ENCODE assay signal across 8 mouse cellular contexts in genomic region chr7:130807749-130808148, GRCm38 (mm10). TPM values are rescaled to one million over a fixed set of nuclear protein-coding genes. Genes with fewer than 3 reads are reported as not detected.
A peak's percentile ranks its signal among the peaks of the same experiment; 100 is the strongest.
DNase-seq lines count a peak whose midpoint lies in the region; ATAC-seq and TF ChIP-seq lines count a peak whose summit lies in the region.

No protein-coding gene starts in this region.

- no peak for TF ChIP-seq POLR2A in brain, embryonic 14.5 days (IDR thresholded peaks at IDR 0.05; ENCODE audit: borderline replicate concordance, extremely low read depth, insufficient read depth, insufficient read length, poor library complexity, severe bottlenecking)

- H3K36me3 ChIP-seq in lung, embryonic 16.5 days (ENCODE audit: control insufficient read depth, insufficient read depth, low read length), result no peaks in the 10 kb centered on the region

- no peak overlapping the region for H3K27ac ChIP-seq in lung, embryonic 16.5 days (ENCODE audit: low read length)

- WGBS in lung, embryonic 16.5 days, result 57% methylated on average over 8 of the region's 8 CpGs

- peaks cover 12% of the 10 kb centered on the region for H3K4me1 ChIP-seq in lung, embryonic 16.5 days (replicated peaks; ENCODE audit: control insufficient read depth, insufficient read depth, low read length)

- no peak overlapping the region for H3K9ac ChIP-seq in lung, embryonic 16.5 days (ENCODE audit: low read length)

- no peaks in the 10 kb centered on the region for H3K9me3 ChIP-seq in lung, embryonic 16.5 days (ENCODE audit: control insufficient read depth, low read length)

- 0 out of 2 replicates have a peak, but pooled peaks have one; percentile 38 for ATAC-seq in lung, embryonic 16.5 days (ENCODE audit: low read depth)
- no peak for ATAC-seq in activated CD4-positive, CD25-positive, alpha-beta regulatory T cell, adult 4 months
- no peak for ATAC-seq in monocyte, adult 5-6 weeks (replicated peaks; ENCODE audit: insufficient number of reproducible peaks, low FRiP score, low TSS enrichment, poor library complexity, severe bottlenecking)

- intact Hi-C loops in heart, postnatal 14 days (cut with DNase I), result no loop called here

- no peak for TF ChIP-seq CTCF in brain, embryonic 14.5 days (IDR thresholded peaks at IDR 0.05; ENCODE audit: borderline replicate concordance, extremely low read depth, insufficient read depth, insufficient read length)

- no peak overlapping the region for H3K4me2 ChIP-seq in lung, embryonic 16.5 days (ENCODE audit: low read depth, low read length)

- H3K4me3 ChIP-seq in lung, embryonic 16.5 days (ENCODE audit: low read length), result no peak overlapping the region

- peak; percentile 63 to 73 for DNase-seq in layer of hippocampus, adult 18-20 months (ENCODE audit: low spot score in 2 of 2)
- no peak for DNase-seq in layer of hippocampus, postnatal 10 days (ENCODE audit: low spot score in 2 of 2)
- DNase-seq in brain, embryonic 14.5 days (ENCODE audit: low read depth), result peak; percentile 6
- DNase-seq in heart, postnatal 14 days, result peak; percentile 37 to 42
- DNase-seq in spleen, postnatal 10 days (ENCODE audit: low spot score in 2 of 2), result no peak

- no peaks in the 10 kb centered on the region for H3K27me3 ChIP-seq in lung, embryonic 16.5 days (ENCODE audit: control insufficient read depth, insufficient read depth, low read depth, low read length)

RNA-seq across cellular contexts. Expression of gene Btbd16, which starts 33.9 kb away (rescaled TPM):
- total RNA-seq in layer of hippocampus, adult 18-20 months (2021), result under 1 TPM; 0.74 to 0.94 TPM
- 1 to 10 TPM in 1 of 2 experiments, under 1 TPM in 1; 0.48 to 1.1 TPM for total RNA-seq in layer of hippocampus, postnatal 10 days (2021)
- not detected in 2 replicates for polyA plus RNA-seq in brain, embryonic 14.5 days (2012; rRNA removed)
- under 1 TPM in 1 of 2 experiments, not detected in 1; 0.12 TPM for total RNA-seq in heart, postnatal 14 days (2021)
- polyA plus RNA-seq in lung, embryonic 16.5 days (2015; fragmentation: Nextera tagmentation; extraction: Ambion mirVana), result 0.06 TPM in 1 of 2 replicates, not detected in the other
- 1 to 10 TPM; 2.2 to 4.2 TPM for polyA plus RNA-seq in activated CD4-positive, CD25-positive, alpha-beta regulatory T cell, adult 4 months (2017; shearing (Covaris generic))
- total RNA-seq in monocyte, adult 5-6 weeks (2017), result 0.19 to 1.2 TPM in 2 of 3 replicates, not detected in the other

RNA-seq across cellular contexts. Expression of gene Plekha1, which starts 57.8 kb away (rescaled TPM):
- total RNA-seq in layer of hippocampus, adult 18-20 months (2021), result 10 to 100 TPM; 84.7 TPM
- total RNA-seq in layer of hippocampus, postnatal 10 days (2021), result 10 to 100 TPM; 85.2 to 91.1 TPM
- polyA plus RNA-seq in brain, embryonic 14.5 days (2012; rRNA removed), result 157 and 203 TPM in 2 replicates
- total RNA-seq in heart, postnatal 14 days (2021), result 10 to 100 TPM; 46.7 to 51.4 TPM
- 70.0 and 71.8 TPM in 2 replicates for polyA plus RNA-seq in lung, embryonic 16.5 days (2015; fragmentation: Nextera tagmentation; extraction: Ambion mirVana)
- polyA plus RNA-seq in activated CD4-positive, CD25-positive, alpha-beta regulatory T cell, adult 4 months (2017; shearing (Covaris generic)), result 10 to 100 TPM; 18.9 to 21.7 TPM
- total RNA-seq in monocyte, adult 5-6 weeks (2017), result 41.0 to 79.7 TPM (median 50.4 TPM) in 3 replicates

Comparison
In these comparisons a context has a peak if more than half of its experiments do, and no peak if none do; other contexts are left out.
1. DNase-seq: peak in layer of hippocampus, adult 18-20 months (2 of 2), brain, embryonic 14.5 days (single experiment) and heart, postnatal 14 days (2 of 2); none in layer of hippocampus, postnatal 10 days (0 of 2) and spleen, postnatal 10 days (0 of 2).